Mouse (Mus musculus) neural tube, embryonic 11.5 days (tissue): ENCODE data around the gene Zfp827. TPM values are rescaled to one million over a fixed set of nuclear protein-coding genes. Genes with fewer than 3 reads are reported as not detected.
A peak's percentile ranks its signal among the peaks of the same experiment; 100 is the strongest.

ENCODE experiments used
- ATAC-seq: fragments of 200-750 bp; cut with Nextera tagmentation; 2 replicates; pipeline ENCODE4 v1.8.0; 2017; ENCODE audit warnings: moderate number of reproducible peaks, mild to moderate bottlenecking, moderate TSS enrichment, moderate library complexity; ENCODE audit not compliant: insufficient read depth, low FRiP score, low TSS enrichment
- DNase-seq: peaks from one replicate; pipeline ENCODE4 v3.0.0-alpha.2; 2015; ENCODE audit warnings: low spot score
- H3K27ac ChIP-seq: fragments of 300-500 bp; sonication (generic); 2 replicates; pipeline ENCODE4 v1.5.1; 2014; ENCODE audit warnings: low read depth, mild to moderate bottlenecking, low read length
- H3K27me3 ChIP-seq: fragments of 300-500 bp; sonication (generic); 2 replicates; pipeline ENCODE4 v1.6.1; 2014; ENCODE audit warnings: mild to moderate bottlenecking, low read length, mixed read lengths; ENCODE audit not compliant: control insufficient read depth, insufficient read depth
- H3K36me3 ChIP-seq: fragments of 300-500 bp; sonication (generic); 2 replicates; pipeline ENCODE4 v1.6.1; 2014; ENCODE audit warnings: mild to moderate bottlenecking, low read length, moderate library complexity, mixed read lengths; ENCODE audit not compliant: control insufficient read depth, insufficient read depth
- H3K4me1 ChIP-seq: fragments of 300-500 bp; sonication (generic); 2 replicates; pipeline ENCODE4 v1.6.1; 2014; ENCODE audit warnings: low read length, mixed read lengths; ENCODE audit not compliant: control insufficient read depth, insufficient read depth
- H3K4me2 ChIP-seq: fragments of 300-500 bp; sonication (generic); 2 replicates; pipeline ENCODE4 v1.6.1; 2014; ENCODE audit warnings: low read depth, mild to moderate bottlenecking, moderate library complexity
- H3K4me3 ChIP-seq: fragments of 300-500 bp; sonication (generic); 2 replicates; pipeline ENCODE4 v1.5.1; 2014; ENCODE audit warnings: low read depth, low read length
- H3K9ac ChIP-seq: fragments of 300-500 bp; sonication (generic); 2 replicates; pipeline ENCODE4 v1.6.1; 2014; ENCODE audit warnings: mild to moderate bottlenecking, low read length
- H3K9me3 ChIP-seq: fragments of 300-500 bp; sonication (generic); 2 replicates; pipeline ENCODE4 v1.6.1; 2016; ENCODE audit warnings: low read length; ENCODE audit not compliant: control insufficient read depth
- WGBS: fragments of 180-500 bp; shearing (Covaris S2); extraction: QIAGEN DNeasy Blood & Tissue Kit; methylation state at CpG from one replicate; pipeline ENCODE4 v1.1.7; 2014; 5-methylcytosine and 5-hydroxymethylcytosine counted together
- polyA plus RNA-seq: library from polyadenylated mRNA; unstranded; fragments of >200 nt; fragmentation: Nextera tagmentation; extraction: Ambion mirVana; gene quantifications from 2 replicates; pipeline ENCODE4 v1.2.1, GENCODE M21; 2014

Gene Zfp827
- polyA plus RNA-seq, 1 experiment from 2014 or later, result 12.5 TPM

GRCm38 (mm10) chr8:79029396-79030325 is 1.4 kb downstream of the Zfp827 start:
- peaks cover 26% of the 10 kb centered on the region for H3K4me1 ChIP-seq
- no peaks in the 10 kb centered on the region for H3K36me3 ChIP-seq
- H3K4me3 ChIP-seq, result peak overlapping the region; percentile 96
- peak overlapping the region; percentile 100 for H3K27ac ChIP-seq
- peak overlapping the region; percentile 100 for H3K9ac ChIP-seq
- H3K4me2 ChIP-seq, result peak overlapping the region; percentile 77
- ATAC-seq (peak; percentile 90), DNase-seq (peak; percentile 86)
- under 1% methylated on average over 52 of the region's 99 CpGs for WGBS
- no peaks in the 10 kb centered on the region for H3K27me3 ChIP-seq
- no peaks in the 10 kb centered on the region for H3K9me3 ChIP-seq

GRCm38 (mm10) chr8:79030326-79031265 is 2.4 kb downstream of the Zfp827 start:
- ATAC-seq, result no peak
- H3K9ac ChIP-seq, result peak overlapping the region; percentile 100
- 0% methylated on average over 55 of the region's 62 CpGs for WGBS
- no peaks in the 10 kb centered on the region for H3K36me3 ChIP-seq
- H3K27me3 ChIP-seq, result no peaks in the 10 kb centered on the region
- peak overlapping the region; percentile 96 for H3K4me3 ChIP-seq
- H3K4me1 ChIP-seq, result peaks cover 26% of the 10 kb centered on the region
- no peaks in the 10 kb centered on the region for H3K9me3 ChIP-seq
- DNase-seq, result peak; percentile 78
- H3K27ac ChIP-seq, result peak overlapping the region; percentile 100
- H3K4me2 ChIP-seq, result peak overlapping the region; percentile 77

DNA sequence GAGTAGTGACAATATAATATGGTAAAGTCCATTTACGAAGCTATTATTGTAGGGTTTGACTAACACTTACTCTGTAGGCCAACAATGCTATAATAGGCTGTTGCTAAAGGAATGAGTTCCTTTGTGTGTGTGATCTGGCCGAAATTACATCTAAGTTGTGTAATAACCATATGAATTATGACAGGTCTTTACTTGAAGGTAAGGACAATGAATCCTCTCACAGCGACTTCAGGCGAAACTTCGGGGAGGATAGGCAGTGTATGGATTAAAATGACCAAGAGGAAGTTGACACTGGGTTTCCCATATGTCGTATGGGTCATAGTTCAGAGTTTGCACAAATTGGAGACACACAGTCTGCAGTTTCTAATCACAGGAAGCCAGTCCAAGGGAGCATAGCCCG is 9.3 kb downstream of the Zfp827 start:
- Histone ChIP-seq H3K27me3 (no peaks in the 10 kb centered on the region), H3K27ac (no peak overlapping the region), H3K4me1 (peaks cover 10% of the 10 kb centered on the region), H3K36me3 (peaks cover 4% of the 10 kb centered on the region; the same call in 1 of the 2 replicates), H3K4me3 (no peak overlapping the region), H3K9me3 (no peaks in the 10 kb centered on the region), H3K9ac (no peak overlapping the region), H3K4me2 (no peak overlapping the region)
- 87% methylated on average over 7 of the region's 7 CpGs for WGBS
- DNase-seq, result no peak
- no peak for ATAC-seq

DNA sequence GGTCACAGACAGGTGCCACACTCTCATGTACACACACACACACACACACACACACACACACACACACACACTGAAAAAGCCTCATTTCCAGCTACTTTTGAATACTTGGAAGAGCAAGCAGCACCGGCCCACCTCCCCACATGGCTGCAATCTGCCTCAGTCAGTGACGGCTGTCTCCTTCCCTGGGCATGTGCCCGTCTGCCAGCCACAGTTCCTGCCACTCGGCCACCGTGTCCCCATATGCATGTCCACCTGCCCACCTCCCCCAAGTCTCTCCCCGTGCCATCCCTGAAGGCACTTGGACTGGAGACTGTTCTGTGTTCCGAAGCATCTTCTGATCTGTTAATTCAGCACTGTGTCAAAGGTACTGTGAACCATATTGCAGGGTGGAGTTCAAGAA is 9.8 kb downstream of the Zfp827 start:
- no peaks in the 10 kb centered on the region for H3K9me3 ChIP-seq
- WGBS, result 98% methylated on average over 7 of the region's 7 CpGs
- no peak overlapping the region for H3K4me3 ChIP-seq
- H3K27ac ChIP-seq, result no peak overlapping the region
- H3K4me1 ChIP-seq, result peaks cover 5% of the 10 kb centered on the region; the same call in 1 of the 2 replicates
- H3K27me3 ChIP-seq, result no peaks in the 10 kb centered on the region
- ATAC-seq (no peak), DNase-seq (no peak)
- peaks cover 4% of the 10 kb centered on the region; the same call in 1 of the 2 replicates for H3K36me3 ChIP-seq
- no peak overlapping the region for H3K4me2 ChIP-seq
- H3K9ac ChIP-seq, result no peak overlapping the region

- WGBS, result 88% methylated on average over 3 of the region's 3 CpGs
- Histone ChIP-seq H3K36me3 (peaks cover 4% of the 10 kb centered on the region; the same call in 1 of the 2 replicates), H3K27ac (no peak overlapping the region), H3K9ac (no peak overlapping the region), H3K4me3 (no peak overlapping the region), H3K4me2 (no peak overlapping the region), H3K9me3 (no peaks in the 10 kb centered on the region), H3K27me3 (no peaks in the 10 kb centered on the region), H3K4me1 (no peaks in the 10 kb centered on the region)
- ATAC-seq (no peak), DNase-seq (no peak)
Observed at GRCm38 (mm10) chr8:79041429-79041828, 13.2 kb downstream of the Zfp827 start.

DNA sequence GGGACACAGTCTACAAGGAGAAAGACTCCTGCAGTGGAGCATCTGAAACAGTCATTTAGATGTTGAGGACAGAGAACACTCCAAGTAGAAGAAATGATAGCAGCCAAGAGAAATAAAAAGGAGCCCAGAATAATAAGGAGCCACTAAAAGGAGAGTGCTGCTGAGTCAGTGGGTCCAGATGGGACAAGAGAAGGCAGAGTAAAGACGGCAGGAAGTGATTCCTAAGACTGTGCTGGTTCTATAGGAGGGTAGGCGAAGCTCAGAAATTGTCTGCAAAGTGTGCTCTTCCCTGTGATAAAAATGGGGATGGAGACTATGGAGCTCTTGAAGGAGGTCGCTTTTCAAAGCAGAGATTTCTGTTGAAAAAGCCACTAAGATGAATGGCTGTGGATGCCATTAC is 14.0 kb downstream of the Zfp827 start:
- H3K4me3 ChIP-seq, result no peak overlapping the region
- no peak overlapping the region for H3K27ac ChIP-seq
- DNase-seq (no peak), ATAC-seq (no peak)
- H3K9me3 ChIP-seq, result no peaks in the 10 kb centered on the region
- H3K36me3 ChIP-seq, result peaks cover 4% of the 10 kb centered on the region; the same call in 1 of the 2 replicates
- 79% methylated on average over 3 of the region's 3 CpGs for WGBS
- no peaks in the 10 kb centered on the region for H3K27me3 ChIP-seq
- no peak overlapping the region for H3K4me2 ChIP-seq
- no peak overlapping the region for H3K9ac ChIP-seq
- no peaks in the 10 kb centered on the region for H3K4me1 ChIP-seq

DNA sequence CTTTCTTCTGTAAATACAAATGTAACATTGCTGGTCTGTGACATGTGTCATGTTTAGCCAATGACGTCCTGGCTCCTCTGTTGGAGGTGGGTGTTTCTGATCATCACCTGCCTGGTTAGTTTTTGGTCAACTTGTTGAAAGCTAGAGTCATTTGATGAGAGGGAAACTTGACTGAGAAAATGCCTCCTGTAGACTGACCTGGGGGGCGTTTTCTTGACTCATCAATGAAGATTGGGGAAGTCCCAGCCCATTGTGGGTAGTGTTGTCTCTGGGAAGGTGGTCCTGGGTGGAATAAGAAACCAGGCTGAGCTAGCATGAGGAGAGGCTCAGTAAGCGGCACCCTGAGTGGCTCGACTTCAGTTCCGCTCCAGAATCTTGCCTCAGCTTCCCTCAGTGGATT is 16.4 kb downstream of the Zfp827 start:
- ATAC-seq, result no peak
- no peaks in the 10 kb centered on the region for H3K27me3 ChIP-seq

DNA sequence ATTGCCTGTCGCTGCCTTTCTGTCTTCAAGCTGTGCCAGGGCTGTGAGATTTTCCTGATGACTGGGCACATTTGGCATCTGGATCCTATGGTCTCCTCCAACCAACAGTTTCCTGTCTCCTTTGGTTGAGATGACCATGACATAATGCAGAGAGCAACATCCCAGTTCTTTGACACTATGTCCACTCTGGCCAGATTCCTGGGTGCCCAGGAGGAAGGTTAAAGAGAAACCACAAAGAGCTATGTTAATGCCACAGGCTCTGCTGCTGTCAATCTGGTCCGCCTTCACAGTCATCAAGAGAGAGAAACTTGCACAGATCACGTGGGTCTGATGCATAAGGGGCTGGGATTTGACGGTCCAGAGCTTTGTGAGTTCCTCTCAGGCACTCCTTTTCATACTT is 18.4 kb downstream of the Zfp827 start:
- peaks cover 3% of the 10 kb centered on the region; the same call in 1 of the 2 replicates for H3K36me3 ChIP-seq
- no peak overlapping the region for H3K4me2 ChIP-seq
- 92% methylated on average over 4 of the region's 4 CpGs for WGBS
- no peaks in the 10 kb centered on the region for H3K9me3 ChIP-seq
- H3K27me3 ChIP-seq, result no peaks in the 10 kb centered on the region
- DNase-seq (no peak), ATAC-seq (no peak)
- no peak overlapping the region for H3K27ac ChIP-seq
- no peaks in the 10 kb centered on the region for H3K4me1 ChIP-seq
- H3K4me3 ChIP-seq, result no peak overlapping the region
- H3K9ac ChIP-seq, result no peak overlapping the region

More for the DNA sequence above, 16.4 kb downstream of the Zfp827 start:
- H3K9ac ChIP-seq, result no peak overlapping the region
- no peak overlapping the region for H3K27ac ChIP-seq
- no peak overlapping the region for H3K4me2 ChIP-seq
- 92% methylated on average over 5 of the region's 5 CpGs for WGBS
- H3K4me1 ChIP-seq, result no peaks in the 10 kb centered on the region
- H3K4me3 ChIP-seq, result no peak overlapping the region
- no peak for DNase-seq
- 0 out of 2 replicates have a peak, but pooled peaks cover 2% of the 10 kb centered on the region for H3K36me3 ChIP-seq
- H3K9me3 ChIP-seq, result no peaks in the 10 kb centered on the region
